Mouse (Mus musculus) MEL (cell line): ENCODE measurements around the gene Spred3. TPM values are rescaled to one million over a fixed set of nuclear protein-coding genes. Genes with fewer than 3 reads are reported as not detected.

Experiments
- DNase-seq: peaks from one replicate; pipeline ENCODE4 v3.0.0; 2011; ENCODE audit warnings: low read depth, low spot score
- H3K27ac ChIP-seq: 2 replicates; pipeline ENCODE4 v1.5.1; 2012; ENCODE audit warnings: low read depth, mild to moderate bottlenecking, control low read depth, low read length, moderate library complexity; ENCODE audit not compliant: control insufficient read depth
- H3K27me3 ChIP-seq, 2 experiments: fragments of 150-350 bp in 1 of 2; sonication (generic) in 1 of 2; 2 replicates each; pipeline ENCODE4 v1.6.1; 2012; ENCODE audit warnings: low read length in 2 of 2, mild to moderate bottlenecking in 2 of 2, improper control_type of control experiment in 1 of 2, moderate library complexity in 1 of 2; ENCODE audit not compliant: insufficient read depth in 2 of 2, control insufficient read depth in 1 of 2
- H3K36me3 ChIP-seq, 2 experiments: 2 replicates each; pipeline ENCODE4 v1.6.1; 2012 to 2014; ENCODE audit warnings: low read length in 2 of 2, improper control_type of control experiment in 1 of 2, inconsistent platforms in 1 of 2, mild to moderate bottlenecking in 1 of 2; ENCODE audit not compliant: insufficient read depth in 2 of 2, control insufficient read depth in 1 of 2
- H3K4me1 ChIP-seq, 2 experiments: fragments of 150-350 bp in 1 of 2; sonication (generic) in 1 of 2; 2 replicates each; pipeline ENCODE4 v1.6.1; 2012; ENCODE audit warnings: low read length in 2 of 2, improper control_type of control experiment in 1 of 2, mild to moderate bottlenecking in 1 of 2; ENCODE audit not compliant: insufficient read depth in 2 of 2, control insufficient read depth in 1 of 2
- H3K4me3 ChIP-seq, 2 experiments: fragments of 150-350 bp in 1 of 2; sonication (generic) in 1 of 2; 2 replicates each; pipeline ENCODE4 v1.5.1; 2012; ENCODE audit warnings: low read depth in 2 of 2, low read length in 2 of 2, mild to moderate bottlenecking in 2 of 2, moderate library complexity in 2 of 2, control low read depth in 1 of 2, improper control_type of control experiment in 1 of 2; ENCODE audit not compliant: control insufficient read depth in 1 of 2, insufficient read depth in 1 of 2
- H3K79me2 ChIP-seq: 2 replicates; pipeline ENCODE4 v1.6.1; 2012; ENCODE audit warnings: mild to moderate bottlenecking, low read length, moderate library complexity; ENCODE audit not compliant: control insufficient read depth, poor library complexity, insufficient read depth
- H3K9ac ChIP-seq: 2 replicates; pipeline ENCODE4 v1.6.1; 2012; ENCODE audit warnings: low read depth, mild to moderate bottlenecking, control low read depth, low read length, moderate library complexity; ENCODE audit not compliant: control insufficient read depth, poor library complexity, severe bottlenecking
- H3K9me3 ChIP-seq: fragments of 150-350 bp; sonication (generic); replicated peaks from 2 replicates; pipeline ENCODE4 v1.6.1; 2012; ENCODE audit warnings: mild to moderate bottlenecking, low read length, improper control_type of control experiment, moderate library complexity; ENCODE audit not compliant: insufficient read depth
- BHLHE40 ChIP-seq: IDR thresholded peaks from 2 replicates; pipeline ENCODE4 v1.6.1; 2012; ENCODE audit warnings: low read depth, mild to moderate bottlenecking, inconsistent platforms, low read length, improper control_type of control experiment, borderline replicate concordance
- CHD1 ChIP-seq: IDR thresholded peaks from 2 replicates; pipeline ENCODE4 v1.6.1; 2012; ENCODE audit warnings: low read depth, mild to moderate bottlenecking, inconsistent platforms, low read length, improper control_type of control experiment
- CHD2 ChIP-seq: IDR thresholded peaks from 2 replicates; pipeline ENCODE4 v1.6.1; 2011; ENCODE audit warnings: low read length, improper control_type of control experiment
- ELF1 ChIP-seq: IDR thresholded peaks from 2 replicates; pipeline ENCODE4 v1.6.1; 2014; ENCODE audit warnings: low read depth, mild to moderate bottlenecking, inconsistent platforms, low read length, improper control_type of control experiment, moderate library complexity
- EP300 ChIP-seq, 2 experiments: IDR thresholded peaks; 2 replicates each; pipeline ENCODE4 v1.6.1; 2011; ENCODE audit warnings: improper control_type of control experiment in 2 of 2, low read length in 2 of 2, low read depth in 1 of 2, mild to moderate bottlenecking in 1 of 2
- ETS1 ChIP-seq: IDR thresholded peaks from 2 replicates; pipeline ENCODE4 v1.6.1; 2012; ENCODE audit warnings: low read depth, mild to moderate bottlenecking, inconsistent platforms, low read length, improper control_type of control experiment, moderate library complexity
- GATA1 ChIP-seq: IDR thresholded peaks from 2 replicates; pipeline ENCODE4 v1.6.1; 2011; ENCODE audit warnings: low read depth, low read length, improper control_type of control experiment
- HCFC1 ChIP-seq: IDR thresholded peaks from 2 replicates; pipeline ENCODE4 v1.6.1; 2012; ENCODE audit warnings: low read depth, mild to moderate bottlenecking, inconsistent platforms, low read length, improper control_type of control experiment, moderate library complexity
- JUND ChIP-seq: IDR thresholded peaks from 2 replicates; pipeline ENCODE4 v1.6.1; 2011; ENCODE audit warnings: low read depth, mild to moderate bottlenecking, improper control_type of control experiment, low read length
- MAX ChIP-seq: IDR thresholded peaks from 2 replicates; pipeline ENCODE4 v1.6.1; 2011; ENCODE audit warnings: low read length, improper control_type of control experiment
- MAZ ChIP-seq: IDR thresholded peaks from 2 replicates; pipeline ENCODE4 v1.6.1; 2012; ENCODE audit warnings: low read depth, mild to moderate bottlenecking, inconsistent platforms, low read length, improper control_type of control experiment
- MEF2A ChIP-seq: IDR thresholded peaks from 2 replicates; pipeline ENCODE4 v1.6.1; 2014; ENCODE audit warnings: low read depth, mild to moderate bottlenecking, inconsistent platforms, low read length, improper control_type of control experiment; ENCODE audit not compliant: poor library complexity, insufficient replicate concordance, severe bottlenecking; ENCODE audit errors: extremely low read depth
- MYB ChIP-seq: IDR thresholded peaks from 2 replicates; pipeline ENCODE4 v1.6.1; 2011; ENCODE audit warnings: mild to moderate bottlenecking, low read depth, low read length, improper control_type of control experiment
- MYC ChIP-seq: IDR thresholded peaks from 2 replicates; pipeline ENCODE4 v1.6.1; 2011; ENCODE audit warnings: low read depth, mild to moderate bottlenecking, low read length, improper control_type of control experiment, moderate library complexity
- NELFE ChIP-seq: IDR thresholded peaks from 2 replicates; pipeline ENCODE4 v1.6.1; 2011; ENCODE audit warnings: low read depth, low read length, improper control_type of control experiment
- NRF1 ChIP-seq: IDR thresholded peaks from 2 replicates; pipeline ENCODE4 v1.6.1; 2014; ENCODE audit warnings: low read depth, mild to moderate bottlenecking, inconsistent platforms, low read length, improper control_type of control experiment, moderate library complexity; ENCODE audit not compliant: poor library complexity, insufficient read depth, severe bottlenecking
- POLR2A ChIP-seq, 2 experiments: IDR thresholded peaks; 2 replicates each; pipeline ENCODE4 v1.6.1; 2011 to 2012; ENCODE audit warnings: low read length in 2 of 2, mild to moderate bottlenecking in 2 of 2, control low read depth in 1 of 2, improper control_type of control experiment in 1 of 2, low read depth in 1 of 2, moderate library complexity in 1 of 2; ENCODE audit not compliant: control insufficient read depth in 1 of 2, insufficient read depth in 1 of 2, poor library complexity in 1 of 2
- POLR2AphosphoS5 ChIP-seq: IDR thresholded peaks from 2 replicates; pipeline ENCODE4 v1.6.1; 2012; ENCODE audit warnings: low read depth, borderline replicate concordance, mild to moderate bottlenecking, inconsistent platforms, low read length, moderate library complexity, mixed read lengths
- RAD21 ChIP-seq: IDR thresholded peaks from 2 replicates; pipeline ENCODE4 v1.6.1; 2011; ENCODE audit warnings: mild to moderate bottlenecking, low read depth, low read length, improper control_type of control experiment
- RCOR1 ChIP-seq: IDR thresholded peaks from 2 replicates; pipeline ENCODE4 v1.6.1; 2012; ENCODE audit warnings: low read depth, mild to moderate bottlenecking, inconsistent platforms, low read length, improper control_type of control experiment
- SIN3A ChIP-seq: IDR thresholded peaks from 2 replicates; pipeline ENCODE4 v1.6.1; 2012; ENCODE audit warnings: low read length, improper control_type of control experiment, inconsistent platforms
- SMC3 ChIP-seq: IDR thresholded peaks from 2 replicates; pipeline ENCODE4 v1.6.1; 2011; ENCODE audit warnings: low read depth, low read length, improper control_type of control experiment
- TAL1 ChIP-seq: IDR thresholded peaks from 2 replicates; pipeline ENCODE4 v1.6.1; 2012; ENCODE audit warnings: mild to moderate bottlenecking, inconsistent platforms, low read length, moderate library complexity, mixed read lengths
- TBP ChIP-seq: IDR thresholded peaks from 2 replicates; pipeline ENCODE4 v1.8.0; 2011; ENCODE audit warnings: low read depth, low read length, improper control_type of control experiment
- TCF12 ChIP-seq: IDR thresholded peaks from 2 replicates; pipeline ENCODE4 v1.6.1; 2014; ENCODE audit warnings: low read depth, mild to moderate bottlenecking, inconsistent platforms, low read length, improper control_type of control experiment, moderate library complexity
- UBTF ChIP-seq: IDR thresholded peaks from 2 replicates; pipeline ENCODE4 v1.6.1; 2012; ENCODE audit warnings: low read depth, mild to moderate bottlenecking, inconsistent platforms, low read length, improper control_type of control experiment, moderate library complexity, borderline replicate concordance; ENCODE audit not compliant: insufficient read depth
- USF1 ChIP-seq: IDR thresholded peaks from 2 replicates; pipeline ENCODE4 v1.6.1; 2014; ENCODE audit warnings: low read depth, mild to moderate bottlenecking, inconsistent platforms, low read length, improper control_type of control experiment, moderate library complexity
- USF2 ChIP-seq, 2 experiments: IDR thresholded peaks; 2 replicates each; pipeline ENCODE4 v1.6.1; 2011 to 2012; ENCODE audit warnings: improper control_type of control experiment in 2 of 2, low read length in 2 of 2, borderline replicate concordance in 1 of 2, inconsistent platforms in 1 of 2, low read depth in 1 of 2, mild to moderate bottlenecking in 1 of 2; ENCODE audit not compliant: insufficient read depth in 1 of 2
- ZC3H11A ChIP-seq: IDR thresholded peaks from 2 replicates; pipeline ENCODE4 v1.6.1; 2012; ENCODE audit warnings: low read depth, mild to moderate bottlenecking, inconsistent platforms, low read length, improper control_type of control experiment
- polyA plus RNA-seq, 2 experiments: library from polyadenylated mRNA; stranded (reverse) in 1 of 2; unstranded in 1 of 2; fragments of >175 nt in 1 of 2; fragments of >200 nt in 1 of 2; gene quantifications; 2 replicates each; pipeline versions ENCODE4 v1.2.1 to v1.2.4; 2012; ENCODE audit warnings: low replicate concordance in 2 of 2, low read depth in 1 of 2; ENCODE audit not compliant: insufficient read length in 2 of 2, insufficient read depth in 1 of 2, missing spikeins in 1 of 2
- total RNA-seq: library from RNA; depleted of rRNA; stranded (reverse); fragments of 300-350 nt; gene quantifications from 2 replicates; pipeline ENCODE4 v1.2.3, GENCODE M21; 2012

Gene Spred3
- total and polyA plus RNA-seq, 3 experiments, result 0.42 to 3.9 TPM; not detected in 1

DNA sequence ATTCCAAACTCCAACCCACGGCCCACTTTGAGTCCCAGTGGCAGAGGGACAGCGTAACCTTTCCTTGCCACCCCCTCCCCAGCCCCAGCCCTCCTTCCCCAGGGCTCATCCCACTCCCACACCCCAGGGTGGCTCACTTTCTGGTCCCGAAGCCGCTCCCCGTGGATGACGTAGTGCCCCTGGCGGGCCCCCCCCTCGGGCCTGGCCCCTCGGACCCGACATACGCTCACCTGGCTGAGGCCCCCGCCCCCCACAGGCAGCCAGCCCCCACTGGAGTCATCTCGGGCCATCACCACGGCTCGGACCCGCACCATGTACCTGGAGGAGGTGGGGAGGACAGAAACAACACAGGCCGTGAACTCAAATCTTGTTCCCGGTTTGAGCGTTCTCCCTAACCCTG is 2.6 kb downstream of the Spred3 start:
- no peaks in the 10 kb centered on the region for H3K27me3 ChIP-seq
- TF ChIP-seq ETS1, result no peak
- TF ChIP-seq CHD1, result no peak
- no peak for TF ChIP-seq POLR2A (IDR thresholded peaks at IDR 0.05; ENCODE audit: control insufficient read depth in 1 of 2, insufficient read depth in 1 of 2, low read depth in 1 of 2, low read length in 2 of 2, poor library complexity in 1 of 2)
- TF ChIP-seq SMC3, result no peak
- no peak for TF ChIP-seq MYC
- no peak for TF ChIP-seq SIN3A
- no peak for TF ChIP-seq MAX
- no peak for TF ChIP-seq JUND
- TF ChIP-seq ZC3H11A, result no peak
- TF ChIP-seq GATA1, result no peak
- TF ChIP-seq RAD21, result no peak
- no peak for TF ChIP-seq MEF2A
- TF ChIP-seq MYB, result no peak
- TF ChIP-seq TAL1, result no peak
- no peak for TF ChIP-seq BHLHE40
- TF ChIP-seq HCFC1, result no peak
- no peak for TF ChIP-seq MAZ
- no peak for TF ChIP-seq POLR2AphosphoS5
- no peak for TF ChIP-seq EP300 (IDR thresholded peaks at IDR 0.05; ENCODE audit: low read depth in 1 of 2, low read length in 2 of 2)
- no peak for TF ChIP-seq TBP
- H3K4me1 ChIP-seq, result peaks cover 0 to 11% of the 10 kb centered on the region in 2 experiments; a peak in 2 of 4 replicates
- H3K27ac ChIP-seq, result no peak overlapping the region
- no peaks in the 10 kb centered on the region for H3K9me3 ChIP-seq
- H3K36me3 ChIP-seq, result no peaks in the 10 kb centered on the region; a peak in 1 of 4 replicates
- no peaks in the 10 kb centered on the region for H3K79me2 ChIP-seq
- no peak for DNase-seq
- H3K9ac ChIP-seq, result no peak overlapping the region
- H3K4me3 ChIP-seq, result no peak overlapping the region

DNA sequence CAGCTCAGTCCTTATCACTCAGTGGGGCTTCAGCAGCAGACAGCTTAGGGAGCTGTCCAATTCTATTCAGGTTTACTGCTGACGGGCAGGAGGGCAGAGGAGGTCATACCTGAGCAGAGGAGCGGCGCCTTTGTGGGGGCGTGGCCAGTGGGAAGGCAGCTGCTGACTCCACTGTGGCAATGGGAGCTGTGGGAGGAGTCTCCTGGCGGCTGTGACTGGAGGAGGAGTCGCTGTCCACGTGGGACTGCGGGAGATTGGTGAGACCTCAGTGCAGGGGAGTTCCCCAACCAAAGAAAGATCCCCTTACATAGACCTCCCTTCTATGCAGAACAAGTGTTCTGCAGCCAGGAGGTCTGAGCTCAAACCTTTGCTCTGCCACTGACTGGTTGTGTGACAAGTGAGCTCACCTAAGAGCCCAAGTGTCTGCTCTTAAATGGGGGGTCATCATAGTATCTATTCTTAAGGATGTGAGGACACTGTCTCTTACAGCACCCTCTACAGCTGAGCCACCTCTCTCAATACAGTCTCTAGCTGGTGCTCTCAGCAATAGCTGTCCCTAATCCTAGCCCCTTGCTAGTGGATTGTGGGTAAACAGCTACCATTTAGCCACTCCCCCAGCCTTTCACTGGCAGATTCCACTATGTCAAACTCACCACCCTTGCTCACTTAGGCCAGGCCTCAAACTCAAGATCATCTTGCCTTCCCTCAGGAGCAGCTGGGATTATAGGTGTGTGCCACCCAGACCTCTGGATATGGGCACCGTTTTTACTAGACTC is 7.3 kb downstream of the Spred3 start:
- no peak overlapping the region for H3K4me3 ChIP-seq
- no peak overlapping the region for H3K27ac ChIP-seq
- H3K36me3 ChIP-seq, result no peaks in the 10 kb centered on the region
- no peak for TF ChIP-seq EP300 (IDR thresholded peaks at IDR 0.05; ENCODE audit: low read depth in 1 of 2, low read length in 2 of 2)
- no peak for TF ChIP-seq USF2 (IDR thresholded peaks at IDR 0.05; ENCODE audit: borderline replicate concordance in 1 of 2, insufficient read depth in 1 of 2, low read depth in 1 of 2, low read length in 2 of 2)
- TF ChIP-seq GATA1, result no peak
- no peak for TF ChIP-seq USF1
- no peak for TF ChIP-seq UBTF
- no peak for TF ChIP-seq HCFC1
- TF ChIP-seq NELFE, result no peak
- no peak for TF ChIP-seq CHD1
- no peak for TF ChIP-seq MEF2A
- no peak for TF ChIP-seq TCF12
- no peak for TF ChIP-seq CHD2
- no peak for TF ChIP-seq ELF1
- TF ChIP-seq POLR2AphosphoS5, result no peak
- no peak for TF ChIP-seq NRF1
- TF ChIP-seq RCOR1, result no peak
- TF ChIP-seq POLR2A (IDR thresholded peaks at IDR 0.05; ENCODE audit: control insufficient read depth in 1 of 2, insufficient read depth in 1 of 2, low read depth in 1 of 2, low read length in 2 of 2, poor library complexity in 1 of 2), result no peak
- TF ChIP-seq ZC3H11A, result no peak

More for the DNA sequence above, 7.3 kb downstream of the Spred3 start:
- Histone ChIP-seq H3K9ac (no peak overlapping the region), H3K4me1 (no peaks in the 10 kb centered on the region), H3K9me3 (no peaks in the 10 kb centered on the region), H3K27me3 (no peaks in the 10 kb centered on the region), H3K79me2 (no peaks in the 10 kb centered on the region)
- DNase-seq, result no peak
